Mouse (Mus musculus): ENCODE data around the gene Epc2. TPM values are rescaled to one million over a fixed set of nuclear protein-coding genes. Genes with fewer than 3 reads are reported as not detected.

The Epc2 gene
- polyA plus RNA-seq, 1 experiment from 2014 or later: 8.2 TPM

DNA sequence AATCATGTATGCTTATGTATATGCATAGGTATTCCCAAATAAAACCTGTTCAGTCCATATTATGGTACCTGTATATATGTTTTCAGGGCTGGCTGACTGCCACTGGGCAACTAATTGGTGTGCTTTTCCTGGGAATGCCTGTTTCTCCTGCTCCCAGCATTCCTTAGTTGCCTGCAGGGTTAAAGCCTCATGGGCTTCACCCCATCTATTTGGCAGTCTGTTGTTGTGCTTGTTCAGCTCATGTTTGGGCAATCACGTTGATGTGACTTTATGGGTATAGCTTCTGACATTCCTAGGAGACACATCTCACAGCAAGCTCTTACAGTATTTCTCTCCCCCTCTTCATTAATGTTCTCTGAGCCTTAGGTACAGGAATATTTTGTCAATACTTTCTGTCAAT, 59.5 kb downstream of the Epc2 start:
- H3K4me1 ChIP-seq (ENCODE audit: insufficient read depth): no peaks in the 10 kb centered on the region
- no peak overlapping the region for H3K4me2 ChIP-seq
- WGBS: 39% methylated on average over 1 of the region's 1 CpGs
- H3K9ac ChIP-seq: no peak overlapping the region
- no peak overlapping the region for H3K27ac ChIP-seq (ENCODE audit: low read depth)
- H3K9me3 ChIP-seq (ENCODE audit: low read depth, low read length): no peaks in the 10 kb centered on the region
- no peaks in the 10 kb centered on the region for H3K27me3 ChIP-seq (ENCODE audit: insufficient read depth, low read length)
- no peak for TF ChIP-seq CTCF (IDR thresholded peaks at IDR 0.05; ENCODE audit: low read depth)
- no peak overlapping the region for H3K4me3 ChIP-seq (ENCODE audit: low read depth, low read length)
- DNase-seq (no peak), ATAC-seq (ENCODE audit: insufficient read depth) (no peak)
- no peaks in the 10 kb centered on the region for H3K36me3 ChIP-seq (ENCODE audit: insufficient read depth)

GRCm38 (mm10) chr2:49516011-49516410, 64.7 kb downstream of the Epc2 start:
- 43% methylated on average over 2 of the region's 2 CpGs for WGBS
- Histone ChIP-seq H3K4me3 (ENCODE audit: low read depth, low read length) (no peak overlapping the region), H3K4me1 (ENCODE audit: insufficient read depth) (no peaks in the 10 kb centered on the region), H3K9ac (no peak overlapping the region), H3K27me3 (ENCODE audit: insufficient read depth, low read length) (no peaks in the 10 kb centered on the region), H3K36me3 (ENCODE audit: insufficient read depth) (no peaks in the 10 kb centered on the region), H3K27ac (ENCODE audit: low read depth) (no peak overlapping the region), H3K9me3 (ENCODE audit: low read depth, low read length) (no peaks in the 10 kb centered on the region), H3K4me2 (no peak overlapping the region)
- ATAC-seq (ENCODE audit: insufficient read depth) (no peak), DNase-seq (no peak)
- TF ChIP-seq CTCF (IDR thresholded peaks at IDR 0.05; ENCODE audit: low read depth): no peak

GRCm38 (mm10) chr2:49520409-49520808, 69.1 kb downstream of the Epc2 start:
- TF ChIP-seq CTCF (IDR thresholded peaks at IDR 0.05; ENCODE audit: low read depth): no peak
- no peak for DNase-seq
- Histone ChIP-seq H3K27me3 (ENCODE audit: insufficient read depth, low read length) (no peaks in the 10 kb centered on the region), H3K4me2 (no peak overlapping the region), H3K9me3 (ENCODE audit: low read depth, low read length) (no peaks in the 10 kb centered on the region), H3K4me3 (ENCODE audit: low read depth, low read length) (no peak overlapping the region), H3K9ac (no peak overlapping the region), H3K36me3 (ENCODE audit: insufficient read depth) (no peaks in the 10 kb centered on the region), H3K4me1 (ENCODE audit: insufficient read depth) (no peaks in the 10 kb centered on the region), H3K27ac (ENCODE audit: low read depth) (no peak overlapping the region)
- ATAC-seq (ENCODE audit: insufficient read depth): no peak
- 85% methylated on average over 2 of the region's 2 CpGs for WGBS

GRCm38 (mm10) chr2:49520989-49521388, 69.7 kb downstream of the Epc2 start:
- Histone ChIP-seq H3K4me3 (ENCODE audit: low read depth, low read length) (no peak overlapping the region), H3K4me1 (ENCODE audit: insufficient read depth) (no peaks in the 10 kb centered on the region), H3K9me3 (ENCODE audit: low read depth, low read length) (no peaks in the 10 kb centered on the region), H3K27me3 (ENCODE audit: insufficient read depth, low read length) (no peaks in the 10 kb centered on the region), H3K9ac (no peak overlapping the region), H3K4me2 (no peak overlapping the region), H3K36me3 (ENCODE audit: insufficient read depth) (no peaks in the 10 kb centered on the region), H3K27ac (ENCODE audit: low read depth) (no peak overlapping the region)
- 76% methylated on average over 1 of the region's 1 CpGs for WGBS
- DNase-seq (no peak), ATAC-seq (ENCODE audit: insufficient read depth) (no peak)
- no peak for TF ChIP-seq CTCF (IDR thresholded peaks at IDR 0.05; ENCODE audit: low read depth)

GRCm38 (mm10) chr2:49521564-49521963, 70.3 kb downstream of the Epc2 start:
- WGBS: 59% methylated on average over 2 of the region's 2 CpGs
- no peak for TF ChIP-seq CTCF (IDR thresholded peaks at IDR 0.05; ENCODE audit: low read depth)
- ATAC-seq (ENCODE audit: insufficient read depth): no peak
- Histone ChIP-seq H3K9me3 (ENCODE audit: low read depth, low read length) (no peaks in the 10 kb centered on the region), H3K4me2 (no peak overlapping the region), H3K4me3 (ENCODE audit: low read depth, low read length) (no peak overlapping the region), H3K4me1 (ENCODE audit: insufficient read depth) (no peaks in the 10 kb centered on the region), H3K36me3 (ENCODE audit: insufficient read depth) (no peaks in the 10 kb centered on the region), H3K27ac (ENCODE audit: low read depth) (no peak overlapping the region), H3K27me3 (ENCODE audit: insufficient read depth, low read length) (no peaks in the 10 kb centered on the region), H3K9ac (no peak overlapping the region)
- DNase-seq: no peak

GRCm38 (mm10) chr2:49522578-49522977, 71.3 kb downstream of the Epc2 start:
- ATAC-seq (ENCODE audit: insufficient read depth): no peak
- no peak overlapping the region for H3K4me3 ChIP-seq (ENCODE audit: low read depth, low read length)
- no peaks in the 10 kb centered on the region for H3K9me3 ChIP-seq (ENCODE audit: low read depth, low read length)
- H3K9ac ChIP-seq: no peak overlapping the region
- no peaks in the 10 kb centered on the region for H3K36me3 ChIP-seq (ENCODE audit: insufficient read depth)
- no peak for DNase-seq
- WGBS: 78% methylated on average over 4 of the region's 4 CpGs
- TF ChIP-seq CTCF (IDR thresholded peaks at IDR 0.05; ENCODE audit: low read depth): no peak
- no peaks in the 10 kb centered on the region for H3K4me1 ChIP-seq (ENCODE audit: insufficient read depth)
- no peak overlapping the region for H3K27ac ChIP-seq (ENCODE audit: low read depth)
- no peak overlapping the region for H3K4me2 ChIP-seq
- H3K27me3 ChIP-seq (ENCODE audit: insufficient read depth, low read length): no peaks in the 10 kb centered on the region

DNA sequence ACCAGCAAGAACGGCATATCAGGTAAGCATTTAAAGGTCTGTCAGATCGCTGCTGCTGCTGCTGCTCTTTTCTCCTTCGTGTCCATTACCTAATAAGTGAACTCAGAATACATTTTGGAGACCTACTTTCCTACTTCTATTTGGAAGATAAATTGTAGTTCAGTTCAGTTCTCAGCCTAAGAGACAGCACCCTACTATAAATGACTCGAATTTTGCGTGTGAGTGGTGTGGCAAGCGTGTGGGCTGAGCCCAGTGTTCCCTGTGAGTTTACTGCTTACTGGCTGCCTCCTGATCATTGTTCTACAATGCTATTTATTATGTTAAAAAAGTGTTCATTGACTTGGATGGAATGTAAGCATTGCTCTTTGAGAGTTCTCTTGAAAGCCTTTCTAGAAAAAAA, 85.9 kb downstream of the Epc2 start:
- Histone ChIP-seq H3K36me3 (ENCODE audit: insufficient read depth) (peaks cover 16% of the 10 kb centered on the region), H3K4me1 (ENCODE audit: insufficient read depth) (no peaks in the 10 kb centered on the region), H3K27me3 (ENCODE audit: insufficient read depth, low read length) (no peaks in the 10 kb centered on the region), H3K9ac (no peak overlapping the region), H3K4me2 (no peak overlapping the region), H3K4me3 (ENCODE audit: low read depth, low read length) (no peak overlapping the region), H3K27ac (ENCODE audit: low read depth) (no peak overlapping the region), H3K9me3 (ENCODE audit: low read depth, low read length) (no peaks in the 10 kb centered on the region)
- DNase-seq: no peak
- no peak for TF ChIP-seq CTCF (IDR thresholded peaks at IDR 0.05; ENCODE audit: low read depth)
- 91% methylated on average over 6 of the region's 6 CpGs for WGBS
- no peak for ATAC-seq (ENCODE audit: insufficient read depth)

- Histone ChIP-seq H3K4me3 (ENCODE audit: low read depth, low read length) (no peak overlapping the region), H3K27me3 (ENCODE audit: insufficient read depth, low read length) (no peaks in the 10 kb centered on the region), H3K36me3 (ENCODE audit: insufficient read depth) (peaks cover 16% of the 10 kb centered on the region), H3K4me2 (no peak overlapping the region), H3K9me3 (ENCODE audit: low read depth, low read length) (no peaks in the 10 kb centered on the region), H3K27ac (ENCODE audit: low read depth) (no peak overlapping the region), H3K4me1 (ENCODE audit: insufficient read depth) (no peaks in the 10 kb centered on the region), H3K9ac (no peak overlapping the region)
- DNase-seq: no peak
- TF ChIP-seq CTCF (IDR thresholded peaks at IDR 0.05; ENCODE audit: low read depth): no peak
- no peak for ATAC-seq (ENCODE audit: insufficient read depth)
- WGBS: 82% methylated on average over 2 of the region's 2 CpGs
Measured at GRCm38 (mm10) chr2:49538056-49538455, 86.8 kb downstream of the Epc2 start.
